Mouse (Mus musculus): ENCODE results near the gene Marco. TPM values are rescaled to one million over a fixed set of nuclear protein-coding genes. Genes with fewer than 3 reads are reported as not detected.

Marco gene
- total RNA-seq, 2 experiments from 2014 or later, result not detected

DNA sequence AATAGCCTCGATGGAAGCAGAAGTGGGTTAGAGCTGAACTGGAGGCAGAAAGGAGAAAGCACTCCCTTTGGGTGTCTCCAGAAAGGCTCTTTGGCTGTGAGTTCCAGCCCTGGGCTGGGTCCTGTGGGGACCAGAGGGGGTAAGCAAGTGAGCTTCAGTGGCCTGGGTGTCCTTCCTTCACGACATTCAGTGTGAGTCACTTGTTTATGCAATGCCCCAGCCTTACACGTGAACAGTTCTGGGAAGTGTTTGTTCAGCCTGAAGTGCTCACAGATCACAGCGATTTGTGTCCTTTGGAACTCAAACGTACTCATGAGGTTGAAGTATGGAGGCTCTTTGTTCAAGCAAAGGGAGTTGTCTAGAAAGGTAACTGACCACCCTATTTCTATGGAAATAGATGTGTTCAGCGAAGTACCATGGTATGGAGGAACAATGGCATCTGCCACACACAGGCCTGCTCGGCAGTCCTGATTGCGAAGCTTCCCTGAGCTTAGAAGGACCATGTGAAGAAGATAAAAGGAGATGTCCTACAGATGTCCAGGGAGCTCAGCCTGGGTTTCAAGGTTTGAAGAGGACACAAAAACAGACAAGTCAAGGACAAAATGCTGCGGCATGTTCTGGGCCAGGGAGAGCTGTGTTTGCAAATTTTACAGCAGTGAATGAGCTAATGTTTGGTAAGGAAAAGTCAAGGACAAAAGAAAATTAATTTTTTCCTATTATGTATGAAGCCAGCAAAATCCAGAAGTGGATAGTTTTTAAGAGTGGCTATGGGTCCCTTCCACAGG lies 53.1 kb downstream of the Marco start:
- intact Hi-C loops (cut with DNase I), result no loop called here
- no peak for DNase-seq (ENCODE audit: low spot score in 2 of 2)

GRCm38 (mm10) chr1:120449662-120450061 lies 55.2 kb downstream of the Marco start:
- intact Hi-C loops (cut with DNase I), result no loop called here
- DNase-seq (ENCODE audit: low spot score in 2 of 2), result peak in 1 of 2 experiments; percentile 10

DNA sequence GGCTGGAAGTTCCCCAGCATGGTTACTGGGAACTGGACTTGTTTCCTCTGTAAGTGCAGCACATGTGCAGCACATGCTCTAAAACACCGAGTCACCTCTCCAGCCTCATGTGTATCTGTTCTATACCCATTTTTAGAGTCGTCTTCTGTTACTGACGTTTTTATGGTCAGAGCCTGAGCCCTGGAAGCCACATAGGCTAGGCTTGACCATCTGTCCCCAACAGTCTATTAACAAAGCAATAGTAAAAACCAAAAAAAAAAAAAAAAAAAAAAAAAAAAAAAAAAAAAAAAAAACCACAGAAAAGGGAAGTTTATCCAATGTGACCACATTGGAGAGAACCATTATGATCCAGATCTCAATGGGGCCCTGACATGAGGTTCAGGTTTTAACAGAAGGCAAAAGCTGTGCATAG lies 61.6 kb downstream of the Marco start:
- intact Hi-C loops (cut with DNase I), result no loop called here
- no peak for DNase-seq (ENCODE audit: low spot score in 2 of 2)

- no peak for DNase-seq (ENCODE audit: low spot score in 2 of 2)
- intact Hi-C loops (cut with DNase I), result no loop called here
Measured at GRCm38 (mm10) chr1:120441587-120441986, 63.2 kb downstream of the Marco start.

GRCm38 (mm10) chr1:120435591-120435990 lies 69.2 kb downstream of the Marco start:
- DNase-seq (ENCODE audit: low spot score in 2 of 2), result no peak
- intact Hi-C loops (cut with DNase I), result no loop called here

- no peak for DNase-seq (ENCODE audit: low spot score in 2 of 2)
- intact Hi-C loops (cut with DNase I), result no loop called here
Measured at GRCm38 (mm10) chr1:120430171-120430570, 74.7 kb downstream of the Marco start.

DNA sequence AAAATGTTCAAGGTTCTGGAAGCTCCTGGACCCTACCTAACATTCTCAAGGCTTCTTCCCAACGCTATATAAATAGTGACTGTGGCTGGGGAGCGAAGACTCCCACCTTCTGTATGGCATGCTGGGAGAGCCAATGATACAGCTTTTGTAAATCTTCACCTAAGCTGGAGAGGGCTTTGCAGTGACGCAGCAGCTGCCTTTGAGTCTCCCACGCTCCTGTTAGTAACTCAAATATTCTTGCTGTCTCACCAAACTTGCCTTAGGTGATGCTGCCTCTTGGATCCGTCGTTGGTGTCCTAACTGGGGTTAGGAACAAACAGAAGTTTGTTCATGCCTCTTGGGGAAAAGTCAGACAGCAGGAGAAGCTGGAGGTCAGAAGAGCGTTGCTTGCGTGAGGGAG lies 79.2 kb downstream of the Marco start:
- intact Hi-C loops (cut with DNase I), result no loop called here
- DNase-seq (ENCODE audit: low spot score in 2 of 2), result peak; percentile 10 to 58

Other genes starting within 250 kb of the Marco start
- gene Steap3, start 232.3 kb downstream of the Marco start, total RNA-seq (2021), result 1 to 10 TPM; 6.6 to 7.3 TPM
- gene C1ql2, start 164.4 kb downstream of the Marco start, total RNA-seq (2021), result 1 to 10 TPM; 2.9 to 3.0 TPM
- gene En1, start 97.4 kb upstream of the Marco start, total RNA-seq (2021), result not detected